Mouse (Mus musculus): ENCODE measurements around the gene Ahcyl2.

Gene Ahcyl2

GRCm38 (mm10) chr6:29914136-29914535 is 146.3 kb downstream of the Ahcyl2 start:
- no peak for DNase-seq (ENCODE audit: low read depth)

- no peak for DNase-seq (ENCODE audit: low read depth)
Measured at GRCm38 (mm10) chr6:29915836-29916235, 148.0 kb downstream of the Ahcyl2 start.

- DNase-seq (ENCODE audit: low read depth) = peak; percentile 85
Measured at GRCm38 (mm10) chr6:29916530-29917382, 148.9 kb downstream of the Ahcyl2 start, which contains the start of gene Strip2. TSS of gene Strip2 (plus strand) at chr6:29917012.

DNA sequence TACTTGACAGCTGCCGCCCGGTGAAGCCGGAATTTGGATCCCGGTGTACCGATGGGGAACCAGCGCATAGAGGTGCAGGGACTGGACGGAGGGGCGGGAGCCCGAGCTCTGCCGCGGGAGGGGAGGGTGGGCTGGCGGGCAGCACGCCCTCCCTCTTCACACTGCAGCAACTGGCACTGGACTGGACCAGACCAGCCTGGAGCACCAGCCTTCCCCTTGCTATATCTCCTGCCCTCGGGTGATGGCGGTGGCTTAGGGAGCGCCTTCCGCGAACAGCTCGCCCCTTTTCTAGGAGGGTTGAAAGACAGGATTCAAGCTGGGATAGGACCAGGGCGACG is 149.5 kb downstream of the Ahcyl2 start:
- DNase-seq (ENCODE audit: low read depth) = peak; percentile 45

DNA sequence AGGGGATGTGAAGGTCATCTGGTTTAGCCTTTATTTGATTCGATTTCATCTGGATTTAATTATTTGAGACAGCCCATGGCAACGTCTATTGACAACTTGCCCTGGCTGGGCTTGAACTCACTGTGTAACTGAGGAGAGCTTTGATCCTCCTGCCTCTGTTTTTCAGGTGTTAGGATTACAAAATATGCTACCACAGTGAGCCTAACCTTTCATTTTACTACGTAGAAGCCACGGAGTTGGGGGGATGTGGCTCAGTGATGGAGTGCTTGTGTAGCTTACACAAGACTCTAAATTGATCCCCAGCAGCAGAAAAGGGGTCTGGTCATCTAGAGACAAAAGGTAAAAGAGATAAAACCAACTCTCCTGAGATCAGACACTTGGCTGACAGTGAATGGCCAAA is 150.1 kb downstream of the Ahcyl2 start:
- DNase-seq (ENCODE audit: low read depth) = no peak

- no peak for DNase-seq (ENCODE audit: low read depth)
Measured at GRCm38 (mm10) chr6:29923501-29923900, 155.7 kb downstream of the Ahcyl2 start.

DNA sequence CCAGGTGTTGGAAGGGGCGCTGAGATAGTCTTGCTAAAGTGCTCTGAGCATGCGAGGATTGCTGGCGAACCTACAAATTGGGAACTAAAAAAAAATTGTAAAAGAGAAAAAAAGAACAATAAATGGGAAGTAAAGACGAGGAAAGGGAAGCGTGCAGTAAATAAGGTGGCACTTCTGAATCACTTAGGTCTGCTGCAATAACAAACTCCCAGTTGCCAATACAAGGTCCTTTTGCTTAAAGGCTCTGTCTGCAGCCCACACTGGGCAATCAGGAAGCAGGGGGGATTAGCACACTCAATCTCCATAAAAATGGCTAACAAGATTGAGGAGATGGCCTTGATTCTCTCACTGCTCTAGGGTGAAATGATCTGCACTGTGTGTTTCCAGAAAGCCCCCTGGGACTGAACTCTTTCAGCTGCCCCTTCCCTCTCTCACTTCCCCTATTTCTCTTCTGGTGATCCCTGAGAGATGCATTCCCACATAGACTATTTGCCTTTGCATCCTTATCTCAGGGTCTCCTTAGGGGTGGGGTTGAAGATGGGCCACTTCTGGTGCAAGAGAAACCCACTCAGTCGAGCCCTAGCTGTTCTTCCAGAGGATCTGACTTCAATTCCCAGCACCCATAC is 157.9 kb downstream of the Ahcyl2 start:
- DNase-seq (ENCODE audit: low read depth) = peak; percentile 7

GRCm38 (mm10) chr6:29930087-29930486 is 162.3 kb downstream of the Ahcyl2 start:
- no peak for DNase-seq (ENCODE audit: low read depth)

DNA sequence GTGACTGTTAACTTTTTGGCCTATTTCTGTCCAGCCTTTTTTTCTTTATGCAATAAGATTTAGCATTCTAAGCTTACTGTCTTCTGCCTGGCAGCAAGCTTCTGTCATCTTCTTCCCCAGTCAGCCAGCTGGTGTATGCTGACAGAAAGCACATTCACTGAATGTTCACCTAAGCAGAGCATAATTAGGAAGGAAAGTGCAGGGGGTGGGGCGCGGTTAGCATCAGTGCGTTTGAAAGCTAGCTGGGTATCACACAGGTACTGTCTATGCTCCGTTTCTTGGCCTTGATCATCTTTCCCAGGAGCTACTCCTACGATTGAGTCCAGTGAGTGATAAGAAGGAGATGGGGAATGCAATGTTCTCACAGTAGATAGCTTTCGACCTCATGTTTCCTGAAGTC is 162.9 kb downstream of the Ahcyl2 start:
- DNase-seq (ENCODE audit: low read depth) = no peak

GRCm38 (mm10) chr6:29931181-29931580 is 163.4 kb downstream of the Ahcyl2 start:
- DNase-seq (ENCODE audit: low read depth) = no peak

GRCm38 (mm10) chr6:29935741-29936140 is 167.9 kb downstream of the Ahcyl2 start:
- no peak for DNase-seq (ENCODE audit: low read depth)

- DNase-seq (ENCODE audit: low read depth) = no peak
Measured at GRCm38 (mm10) chr6:29940428-29940827, 172.6 kb downstream of the Ahcyl2 start.

DNA sequence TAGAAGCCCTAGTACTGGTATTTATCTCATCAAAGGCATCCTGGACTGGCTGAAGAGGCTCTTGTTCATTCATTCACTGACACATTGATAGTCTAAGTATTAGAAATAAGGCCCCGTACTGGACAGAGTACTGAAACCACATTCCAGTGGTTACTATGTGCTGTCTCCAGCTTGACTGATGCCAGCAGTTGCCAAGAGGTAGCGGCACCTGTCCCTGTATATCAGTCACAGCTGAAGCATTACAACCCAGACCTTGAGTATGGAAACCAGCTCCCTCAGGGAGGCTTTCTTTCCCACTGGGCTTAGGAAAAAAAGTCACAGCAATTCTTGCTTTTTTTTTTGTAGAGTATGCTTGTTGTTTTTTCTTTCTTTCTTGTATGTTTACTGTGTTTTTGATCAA is 173.2 kb downstream of the Ahcyl2 start:
- DNase-seq (ENCODE audit: low read depth) = no peak

DNA sequence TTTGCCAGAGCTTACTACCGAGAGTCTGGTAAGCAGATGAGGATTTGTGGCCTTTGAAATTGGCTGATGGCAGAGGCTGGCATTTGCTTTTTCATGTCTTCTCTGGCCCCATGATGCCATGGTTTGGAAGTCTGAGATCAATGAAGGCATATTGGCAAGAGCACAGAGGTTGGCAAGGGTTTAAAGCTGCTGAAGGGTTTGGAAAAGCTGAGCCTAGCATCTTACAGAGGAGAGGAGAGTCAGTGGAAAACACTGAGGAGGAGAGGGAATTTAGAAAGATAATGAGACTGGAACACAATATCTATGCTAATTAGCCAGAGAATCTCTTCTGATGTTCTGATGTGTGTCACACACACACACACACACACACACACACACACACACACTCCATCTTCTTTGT is 176.7 kb downstream of the Ahcyl2 start:
- no peak for DNase-seq (ENCODE audit: low read depth)

DNA sequence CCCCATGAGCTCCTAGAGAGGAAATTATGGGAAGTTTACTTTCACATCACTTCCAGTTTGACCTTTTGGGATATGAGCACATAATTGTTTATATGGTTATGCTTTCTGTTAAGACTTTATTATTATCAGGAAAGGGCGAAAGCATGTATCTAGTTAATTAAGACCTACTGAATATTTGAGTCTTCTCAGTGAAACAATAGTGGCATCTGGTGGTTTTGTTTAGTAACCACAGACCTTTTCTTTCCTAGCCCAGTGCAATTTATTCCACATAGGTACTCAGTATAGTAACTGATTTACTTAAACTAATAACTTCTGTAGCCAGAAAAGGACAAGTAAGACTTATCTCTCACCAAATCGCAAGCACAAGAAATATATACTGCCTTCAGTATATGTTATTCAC is 178.8 kb downstream of the Ahcyl2 start:
- DNase-seq (ENCODE audit: low read depth) = peak; percentile 68

DNA sequence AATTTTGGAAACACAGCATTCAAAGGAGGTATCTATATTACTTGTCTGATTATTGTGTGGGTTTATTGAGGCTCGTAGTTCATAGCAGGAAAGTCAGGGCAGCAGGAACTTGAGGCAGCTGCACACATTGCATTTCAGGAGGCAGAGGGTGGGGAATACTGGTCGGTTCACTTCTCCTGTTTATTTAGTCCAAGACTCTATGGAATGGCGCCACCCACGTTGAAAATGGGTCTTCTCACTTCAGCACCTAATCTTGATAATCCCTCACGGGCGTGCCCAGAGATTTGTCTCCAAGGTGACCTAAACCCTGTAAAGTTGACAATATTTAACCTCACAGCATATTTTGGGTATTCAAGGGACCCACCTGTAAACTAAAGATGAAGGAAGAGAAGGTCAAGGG is 180.0 kb downstream of the Ahcyl2 start:
- no peak for DNase-seq (ENCODE audit: low read depth)

DNA sequence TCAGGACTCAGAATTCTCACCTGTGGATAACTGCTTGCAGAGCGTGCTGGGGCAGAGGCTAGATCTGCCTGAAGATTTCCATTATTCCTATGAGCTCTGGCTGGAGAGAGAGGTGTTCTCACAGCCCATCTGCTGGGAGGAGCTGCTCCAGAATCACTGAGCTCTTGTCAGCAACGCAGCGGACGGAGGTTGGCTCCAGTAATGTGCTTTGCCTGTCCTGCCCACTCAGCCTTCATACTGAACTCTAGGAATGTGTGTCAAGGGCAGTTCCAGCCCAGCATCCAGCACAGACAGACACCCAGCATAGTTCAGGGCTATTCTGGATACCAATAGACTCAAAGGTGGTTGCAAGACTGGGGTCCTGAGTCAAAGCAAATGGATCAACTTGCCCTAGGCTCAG is 188.9 kb downstream of the Ahcyl2 start:
- no peak for DNase-seq (ENCODE audit: low read depth)

GRCm38 (mm10) chr6:29958669-29959068 is 190.9 kb downstream of the Ahcyl2 start:
- no peak for DNase-seq (ENCODE audit: low read depth)

- DNase-seq (ENCODE audit: low read depth) = no peak
Measured at GRCm38 (mm10) chr6:29961081-29961480, 193.3 kb downstream of the Ahcyl2 start.
